Mouse (Mus musculus) stomach, postnatal 0 days (tissue): ENCODE measurements at regions not wholly inside any gene's neighbourhood (a gene's known extent, or its start where the extent isn't known, plus 50 kb on each side); places are given as distances from the start of the nearest gene placed in this dataset.

Experiments
- ATAC-seq: fragments of 200-750 bp; cut with Nextera tagmentation; 2 replicates; pipeline ENCODE4 v1.8.0; 2017; ENCODE audit not compliant: low FRiP score, low TSS enrichment
- DNase-seq: peaks from one replicate; pipeline ENCODE4 v3.0.0-alpha.2; 2016; ENCODE audit warnings: low spot score
- H3K27ac ChIP-seq: fragments of 300-500 bp; sonication (generic); replicated peaks from 2 replicates; pipeline ENCODE4 v1.5.1; 2014; ENCODE audit warnings: mild to moderate bottlenecking, control low read depth
- H3K27me3 ChIP-seq: fragments of 300-500 bp; sonication (generic); 2 replicates; pipeline ENCODE4 v1.6.1; 2014; ENCODE audit warnings: low read length; ENCODE audit not compliant: control insufficient read depth, insufficient read depth
- H3K36me3 ChIP-seq: fragments of 300-500 bp; sonication (generic); 2 replicates; pipeline ENCODE4 v1.6.1; 2014; ENCODE audit warnings: low read length, mixed read lengths; ENCODE audit not compliant: control insufficient read depth, insufficient read depth
- H3K4me1 ChIP-seq: fragments of 300-500 bp; sonication (generic); replicated peaks from 2 replicates; pipeline ENCODE4 v1.6.1; 2014; ENCODE audit warnings: antibody characterized with exemption; ENCODE audit not compliant: control insufficient read depth, insufficient read depth
- H3K4me2 ChIP-seq: fragments of 300-500 bp; sonication (generic); replicated peaks from 2 replicates; pipeline ENCODE4 v1.6.1; 2014; ENCODE audit warnings: low read depth, mild to moderate bottlenecking, control low read depth, moderate library complexity
- H3K4me3 ChIP-seq: fragments of 300-500 bp; sonication (generic); 2 replicates; pipeline ENCODE4 v1.5.1; 2014; ENCODE audit warnings: low read depth, low read length, control low read depth
- H3K9ac ChIP-seq: fragments of 300-500 bp; sonication (generic); 2 replicates; pipeline ENCODE4 v1.6.1; 2014; ENCODE audit warnings: mild to moderate bottlenecking, low read length, control low read depth, mixed read lengths
- H3K9me3 ChIP-seq: fragments of 300-500 bp; sonication (generic); 2 replicates; pipeline ENCODE4 v1.6.1; 2016; ENCODE audit warnings: low read length; ENCODE audit not compliant: control insufficient read depth
- CTCF ChIP-seq: IDR thresholded peaks from 2 replicates; pipeline ENCODE4 v1.5.1; 2016; ENCODE audit warnings: antibody characterized with exemption, low read depth, mild to moderate bottlenecking, moderate library complexity
- EP300 ChIP-seq: optimal IDR thresholded peaks from 2 replicates; pipeline ENCODE3; 2016; ENCODE audit warnings: antibody characterized with exemption
- whole genome bisulfite sequencing: fragments of 180-500 bp; shearing (Covaris S2); extraction: QIAGEN DNeasy Blood & Tissue Kit; methylation state at CpG from one replicate; pipeline ENCODE4 v1.1.7; 2014; 5-methylcytosine and 5-hydroxymethylcytosine counted together

DNA sequence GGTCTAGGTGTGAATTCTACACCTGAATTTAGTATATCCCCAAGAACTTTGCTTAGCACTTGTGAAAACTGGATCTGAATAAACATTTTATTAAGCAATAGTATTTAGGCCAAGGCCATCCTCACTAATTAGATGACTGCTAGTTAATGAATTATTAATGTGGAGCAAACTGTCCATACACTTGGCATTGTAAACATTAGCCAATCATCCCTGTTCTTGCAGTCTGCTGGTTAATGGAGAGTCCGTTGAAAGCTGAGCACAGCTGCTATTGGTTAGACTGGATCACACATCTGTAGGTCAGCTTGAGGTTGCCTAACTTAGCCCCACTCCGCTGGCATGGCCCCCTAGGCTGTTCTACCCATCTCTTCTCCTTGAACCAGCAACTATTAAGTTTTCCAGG is 826.2 kb upstream of the 4930452B06Rik start:
- H3K9me3 ChIP-seq: no peaks in the 10 kb centered on the region
- 81% methylated on average over 2 of the region's 2 CpGs for WGBS
- no peak overlapping the region for H3K4me2 ChIP-seq
- DNase-seq: no peak
- no peaks in the 10 kb centered on the region; the same call in 1 of the 2 replicates for H3K4me1 ChIP-seq
- no peak overlapping the region for H3K4me3 ChIP-seq
- no peaks in the 10 kb centered on the region for H3K36me3 ChIP-seq
- no peak overlapping the region for H3K9ac ChIP-seq
- no peaks in the 10 kb centered on the region for H3K27me3 ChIP-seq
- ATAC-seq: no peak
- TF ChIP-seq CTCF: no peak
- no peak for TF ChIP-seq EP300
- no peak overlapping the region for H3K27ac ChIP-seq

DNA sequence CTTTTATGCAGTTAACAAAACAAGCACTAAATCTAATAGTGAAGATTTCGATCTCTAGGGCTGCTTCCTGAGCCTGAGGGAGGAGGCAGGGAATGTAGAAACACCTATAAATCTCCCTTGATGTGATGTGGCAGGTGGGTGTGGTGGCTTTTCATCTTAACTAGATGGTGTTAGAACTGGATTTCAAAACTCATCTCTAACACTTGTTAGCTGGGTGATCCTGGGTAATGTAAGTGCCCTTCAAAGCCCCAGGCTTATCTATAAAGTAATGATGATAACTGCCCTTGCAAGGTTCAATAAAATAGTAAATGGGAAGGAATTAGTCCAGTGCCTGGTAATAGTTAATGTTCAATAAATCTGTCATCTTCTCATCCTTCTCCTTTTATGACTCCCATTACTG is 822.5 kb upstream of the 4930452B06Rik start:
- Histone ChIP-seq H3K27me3 (no peaks in the 10 kb centered on the region), H3K9ac (no peak overlapping the region), H3K4me3 (no peak overlapping the region), H3K27ac (no peak overlapping the region), H3K9me3 (no peaks in the 10 kb centered on the region), H3K4me2 (no peak overlapping the region), H3K36me3 (no peaks in the 10 kb centered on the region), H3K4me1 (no peaks in the 10 kb centered on the region; the same call in 1 of the 2 replicates)
- ATAC-seq (no peak), DNase-seq (no peak)
- 18% methylated on average over 1 of the region's 1 CpGs for WGBS
- TF ChIP-seq CTCF (no peak), EP300 (no peak)

DNA sequence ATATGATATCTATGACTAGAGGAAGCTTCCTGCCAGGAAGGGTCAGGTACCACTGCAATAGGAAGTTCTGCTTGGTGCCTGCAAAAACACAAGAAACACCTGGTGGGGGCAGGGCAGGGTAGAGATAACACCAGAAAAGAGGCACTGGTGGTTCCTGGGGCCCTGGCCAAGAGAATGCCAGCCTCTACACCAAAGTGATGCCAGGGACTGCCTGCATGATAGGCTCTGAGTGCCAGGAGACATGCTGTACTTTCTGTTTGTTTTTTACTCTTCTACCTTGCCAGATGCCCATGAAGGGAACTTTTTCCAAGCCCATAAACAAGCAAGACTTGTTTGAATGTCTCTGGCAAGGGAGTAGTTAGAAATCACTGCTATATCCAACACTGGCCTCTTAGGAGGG is 812.9 kb upstream of the 4930452B06Rik start:
- H3K36me3 ChIP-seq: no peaks in the 10 kb centered on the region
- ATAC-seq (no peak), DNase-seq (no peak)

DNA sequence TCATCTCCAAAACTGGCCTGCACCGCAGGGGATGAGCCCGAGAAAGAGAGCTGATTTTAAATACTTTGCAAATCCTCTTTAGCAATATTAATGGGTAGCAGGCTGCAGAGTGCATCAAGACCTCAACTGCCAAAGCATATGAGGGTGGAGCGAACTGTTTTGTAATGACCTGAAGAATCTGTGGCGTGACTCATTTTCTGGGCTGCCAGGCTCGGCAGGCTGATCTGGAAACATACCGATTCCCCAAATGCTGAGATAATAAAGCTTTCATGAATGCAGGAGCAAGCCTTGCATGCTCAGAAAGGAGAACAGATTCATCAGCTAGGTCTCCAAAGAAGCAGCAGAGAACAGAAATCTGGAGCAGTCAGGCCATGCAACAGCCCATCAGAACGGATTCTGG is 809.1 kb upstream of the 4930452B06Rik start:
- Histone ChIP-seq H3K27ac (no peak overlapping the region), H3K36me3 (no peaks in the 10 kb centered on the region), H3K4me2 (no peak overlapping the region), H3K4me1 (no peaks in the 10 kb centered on the region), H3K9me3 (no peaks in the 10 kb centered on the region), H3K27me3 (no peaks in the 10 kb centered on the region), H3K4me3 (no peak overlapping the region), H3K9ac (no peak overlapping the region)
- 60% methylated on average over 7 of the region's 7 CpGs for WGBS
- no peak for TF ChIP-seq CTCF
- TF ChIP-seq EP300: no peak
- ATAC-seq (0 out of 2 replicates have a peak, but pooled peaks have one; percentile 35), DNase-seq (no peak)

More for the DNA sequence above, 812.9 kb upstream of the 4930452B06Rik start:
- TF ChIP-seq EP300: no peak
- TF ChIP-seq CTCF: no peak
- H3K9me3 ChIP-seq: no peaks in the 10 kb centered on the region
- H3K27me3 ChIP-seq: no peaks in the 10 kb centered on the region
- no peak overlapping the region for H3K4me3 ChIP-seq
- H3K4me1 ChIP-seq: no peaks in the 10 kb centered on the region
- no peak overlapping the region for H3K27ac ChIP-seq
- no peak overlapping the region for H3K4me2 ChIP-seq
- H3K9ac ChIP-seq: no peak overlapping the region

DNA sequence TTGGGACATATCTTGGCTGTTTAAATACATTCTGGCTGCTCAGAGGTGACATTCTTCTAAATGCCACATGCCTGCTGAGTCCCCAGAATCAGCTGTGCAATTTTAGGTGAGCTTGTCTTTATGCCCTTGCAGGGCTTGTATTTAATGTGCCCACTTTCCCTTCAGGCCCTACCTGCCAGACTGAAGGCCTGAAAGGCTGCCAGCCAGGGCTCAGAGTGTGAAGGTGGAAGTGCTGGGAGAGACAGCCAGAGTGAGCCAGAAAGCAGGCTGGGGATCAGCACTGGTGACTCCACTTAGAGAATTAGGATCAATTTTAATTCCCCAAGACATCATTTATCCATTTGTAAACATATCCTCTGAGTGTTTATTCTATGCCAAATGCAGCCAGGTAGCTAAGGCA is 803.6 kb upstream of the 4930452B06Rik start:
- no peaks in the 10 kb centered on the region for H3K36me3 ChIP-seq
- H3K4me2 ChIP-seq: no peak overlapping the region
- no peak for ATAC-seq
- no peak overlapping the region for H3K9ac ChIP-seq
- H3K27me3 ChIP-seq: no peaks in the 10 kb centered on the region
- no peak overlapping the region for H3K4me3 ChIP-seq
- H3K9me3 ChIP-seq: no peaks in the 10 kb centered on the region
- no peak for DNase-seq
- H3K4me1 ChIP-seq: no peaks in the 10 kb centered on the region
- no peak for TF ChIP-seq CTCF
- TF ChIP-seq EP300: no peak
- no peak overlapping the region for H3K27ac ChIP-seq

DNA sequence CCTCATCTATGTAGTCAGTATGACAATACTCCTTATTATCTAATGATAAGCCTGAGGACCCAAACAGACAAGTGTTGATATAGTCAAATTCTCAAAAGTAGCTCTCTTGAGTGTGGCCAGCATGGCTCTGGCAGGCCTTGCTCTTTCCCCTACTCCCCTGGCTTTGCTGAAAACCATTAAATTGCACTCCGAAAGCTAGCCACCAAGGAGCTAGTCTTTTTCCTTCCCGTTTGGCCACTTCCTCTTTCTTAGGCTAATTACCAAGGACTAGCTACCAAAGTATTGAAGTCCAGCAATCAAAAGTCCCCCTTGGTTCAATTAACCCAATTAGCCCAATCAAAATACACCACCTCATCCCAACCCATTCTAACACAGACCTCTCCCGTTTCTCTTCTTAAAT is 802.6 kb upstream of the 4930452B06Rik start:
- TF ChIP-seq CTCF (no peak), EP300 (no peak)
- no peaks in the 10 kb centered on the region for H3K9me3 ChIP-seq
- no peaks in the 10 kb centered on the region for H3K4me1 ChIP-seq
- no peak overlapping the region for H3K27ac ChIP-seq
- 88% methylated on average over 3 of the region's 3 CpGs for WGBS
- no peaks in the 10 kb centered on the region for H3K27me3 ChIP-seq
- no peaks in the 10 kb centered on the region for H3K36me3 ChIP-seq
- no peak overlapping the region for H3K4me2 ChIP-seq
- H3K9ac ChIP-seq: no peak overlapping the region
- H3K4me3 ChIP-seq: no peak overlapping the region
- no peak for ATAC-seq
- DNase-seq: no peak
